Mouse (Mus musculus) CH12.LX (cell line): Measurements from ENCODE around the gene Aftph. TPM values are rescaled to one million over a fixed set of nuclear protein-coding genes. Genes with fewer than 3 reads are reported as not detected.

ENCODE experiments used
- DNase-seq: peaks from one replicate; pipeline ENCODE4 v3.0.0-alpha.2; 2013; ENCODE audit errors: extremely low read depth
- H3K27ac ChIP-seq: 2 replicates; pipeline ENCODE4 v1.5.1; 2012; ENCODE audit warnings: low read depth, mild to moderate bottlenecking, control low read depth, moderate library complexity; ENCODE audit not compliant: insufficient read depth
- H3K27me3 ChIP-seq: replicated peaks from 2 replicates; pipeline ENCODE3; 2012; ENCODE audit warnings: inconsistent platforms
- H3K36me3 ChIP-seq, 2 experiments: replicated peaks in 1 of 2; 2 replicates each; pipeline versions ENCODE3 to v1.6.1; 2012; ENCODE audit warnings: inconsistent platforms in 1 of 2, low read length in 1 of 2, mild to moderate bottlenecking in 1 of 2, mixed read lengths in 1 of 2, moderate library complexity in 1 of 2; ENCODE audit not compliant: control insufficient read depth in 1 of 2, insufficient read depth in 1 of 2
- H3K4me1 ChIP-seq, 2 experiments: 2 replicates each; pipeline ENCODE4 v1.6.1; 2012; ENCODE audit warnings: inconsistent platforms in 1 of 2, moderate library complexity in 1 of 2; ENCODE audit not compliant: insufficient read depth in 2 of 2, control insufficient read depth in 1 of 2
- H3K4me2 ChIP-seq: 2 replicates; pipeline ENCODE4 v1.6.1; 2012; ENCODE audit warnings: low read depth, mild to moderate bottlenecking, control low read depth; ENCODE audit not compliant: poor library complexity, insufficient read depth, severe bottlenecking
- H3K4me3 ChIP-seq, 3 experiments: fragments of 150-350 bp in 1 of 3; sonication (generic) in 1 of 3; replicated peaks in 1 of 3; 2 replicates each; pipeline versions ENCODE3 to v1.5.1; 2011 to 2012; ENCODE audit warnings: low read depth in 2 of 3, low read length in 2 of 3, mild to moderate bottlenecking in 2 of 3, moderate library complexity in 2 of 3, control low read depth in 1 of 3, improper control_type of control experiment in 1 of 3, inconsistent platforms in 1 of 3, mixed read lengths in 1 of 3; ENCODE audit not compliant: poor library complexity in 1 of 3
- H3K79me2 ChIP-seq: replicated peaks from 2 replicates; pipeline ENCODE4 v1.6.1; 2012; ENCODE audit warnings: mild to moderate bottlenecking, moderate library complexity; ENCODE audit not compliant: control insufficient read depth, poor library complexity, insufficient read depth, severe bottlenecking; ENCODE audit errors: extremely low read depth
- H3K9ac ChIP-seq: 2 replicates; pipeline ENCODE4 v1.6.1; 2012; ENCODE audit warnings: low read depth, mild to moderate bottlenecking, control low read depth, moderate library complexity; ENCODE audit not compliant: insufficient read depth
- H3K9me3 ChIP-seq: replicated peaks from 2 replicates; pipeline ENCODE3; 2012; ENCODE audit warnings: low read length, inconsistent platforms, mixed read lengths
- GABPA ChIP-seq: IDR thresholded peaks from 2 replicates; pipeline ENCODE4 v1.6.1; 2012; ENCODE audit warnings: low read depth, low read length, improper control_type of control experiment, inconsistent platforms; ENCODE audit not compliant: insufficient replicate concordance
- JUN ChIP-seq: IDR thresholded peaks from 2 replicates; pipeline ENCODE4 v1.6.1; 2011; ENCODE audit warnings: low read depth, mild to moderate bottlenecking, low read length, improper control_type of control experiment, moderate library complexity; ENCODE audit not compliant: insufficient read depth
- MAX ChIP-seq: IDR thresholded peaks from 2 replicates; pipeline ENCODE4 v1.6.1; 2011; ENCODE audit warnings: low read length, improper control_type of control experiment
- MYC ChIP-seq: IDR thresholded peaks from 2 replicates; pipeline ENCODE4 v1.6.1; 2011; ENCODE audit warnings: low read depth, mild to moderate bottlenecking, improper control_type of control experiment, low read length
- POLR2AphosphoS2 ChIP-seq: IDR thresholded peaks from 2 replicates; pipeline ENCODE4 v1.6.1; 2011; ENCODE audit warnings: low read depth, low read length, improper control_type of control experiment
- SIN3A ChIP-seq: IDR thresholded peaks from 2 replicates; pipeline ENCODE4 v1.6.1; 2012; ENCODE audit warnings: low read length, improper control_type of control experiment, inconsistent platforms
- USF1 ChIP-seq: IDR thresholded peaks from 2 replicates; pipeline ENCODE4 v1.6.1; 2014; ENCODE audit warnings: low read depth, mild to moderate bottlenecking, inconsistent platforms, low read length, improper control_type of control experiment
- ZC3H11A ChIP-seq: IDR thresholded peaks from 2 replicates; pipeline ENCODE4 v1.6.1; 2012; ENCODE audit warnings: low read depth, mild to moderate bottlenecking, inconsistent platforms, low read length, improper control_type of control experiment
- ZKSCAN1 ChIP-seq: IDR thresholded peaks from 2 replicates; pipeline ENCODE4 v1.6.1; 2012; ENCODE audit warnings: low read depth, inconsistent platforms, low read length, improper control_type of control experiment, borderline replicate concordance
- ZMIZ1 ChIP-seq: IDR thresholded peaks from 2 replicates; pipeline ENCODE4 v1.6.1; 2012; ENCODE audit warnings: low read depth, mild to moderate bottlenecking, inconsistent platforms, low read length, improper control_type of control experiment
- dilution Hi-C: fragments of 300-500 bp; cut with MboI; formaldehyde crosslinking; loops from 2 replicates; pipeline ENCODE4 v1.14.3; 2020; ENCODE audit warnings: low sequenced_read_pairs; ENCODE audit not compliant: extremely low pct_unique_long_range_greater_than_20kb, extremely low pct_ligation_motif_present
- in situ Hi-C: fragments of 300-500 bp; cut with MboI; formaldehyde crosslinking; loops from 3 replicates; pipeline ENCODE4 v1.14.3; 2019; ENCODE audit warnings: low sequenced_read_pairs, low pct_ligation_motif_present, low pct_unique_long_range_greater_than_20kb, mixed read lengths
- polyA plus RNA-seq: library from polyadenylated mRNA; unstranded; fragments of >175 nt; gene quantifications from 2 replicates; pipeline ENCODE4 v1.2.1, GENCODE M21; 2012; ENCODE audit warnings: low read depth; ENCODE audit not compliant: insufficient read length
- total RNA-seq, 2 experiments: library from RNA; depleted of rRNA; stranded (reverse); fragments of 300-350 nt in 1 of 2; fragments of >200 nt in 1 of 2; gene quantifications; 2 replicates each; pipeline ENCODE4 v1.2.3; 2012 to 2014

Aftph gene
- total and polyA plus RNA-seq, 3 experiments = 53.7 to 80.0 (median 53.9) TPM

GRCm38 (mm10) chr11:20635646-20636045, 105.7 kb downstream of the Aftph start:
- TF ChIP-seq GABPA (no peak), ZC3H11A (no peak), MAX (no peak), ZMIZ1 (no peak), ZKSCAN1 (no peak), USF1 (no peak), SIN3A (no peak), POLR2AphosphoS2 (no peak), JUN (no peak), MYC (no peak)
- Histone ChIP-seq H3K27me3 (no peaks in the 10 kb centered on the region), H3K9me3 (no peaks in the 10 kb centered on the region), H3K4me2 (no peak overlapping the region), H3K9ac (no peak overlapping the region), H3K4me3 (no peak overlapping the region), H3K27ac (no peak overlapping the region), H3K36me3 (peaks cover 0 to 2% of the 10 kb centered on the region in 2 experiments), H3K4me1 (peaks cover 9 to 59% of the 10 kb centered on the region in 2 experiments), H3K79me2 (peaks cover 23% of the 10 kb centered on the region)
- in situ Hi-C loops = loop anchor here (5.0 kb wide), 1 partner anchor 178 kb away; no protein-coding TSS in a partner anchor
- no peak for DNase-seq
- dilution Hi-C loops = no loop called here

Other genes with a start within 250 kb of the Aftph start
- gene Sertad2, start 198.3 kb downstream of the Aftph start, total RNA-seq (2012; rRNA removed) = 5.2 and 6.0 TPM in 2 replicates
- 5.9 TPM in 2 replicates for gene Sertad2, start 198.3 kb downstream of the Aftph start, total RNA-seq (2014; rRNA removed)
- 10.3 and 13.1 TPM in 2 replicates for gene Sertad2, start 198.3 kb downstream of the Aftph start, polyA plus RNA-seq
- gene Lgalsl, start 89.5 kb upstream of the Aftph start, total RNA-seq (2012; rRNA removed) = 8.1 and 9.9 TPM in 2 replicates
- gene Lgalsl, start 89.5 kb upstream of the Aftph start, total RNA-seq (2014; rRNA removed) = 22.7 and 26.5 TPM in 2 replicates
- gene Lgalsl, start 89.5 kb upstream of the Aftph start, polyA plus RNA-seq = 16.4 and 16.9 TPM in 2 replicates